Mouse (Mus musculus): ENCODE data around the gene 1700016H13Rik.
A peak's percentile ranks its signal among the peaks of the same experiment; 100 is the strongest.

The 1700016H13Rik gene

DNA sequence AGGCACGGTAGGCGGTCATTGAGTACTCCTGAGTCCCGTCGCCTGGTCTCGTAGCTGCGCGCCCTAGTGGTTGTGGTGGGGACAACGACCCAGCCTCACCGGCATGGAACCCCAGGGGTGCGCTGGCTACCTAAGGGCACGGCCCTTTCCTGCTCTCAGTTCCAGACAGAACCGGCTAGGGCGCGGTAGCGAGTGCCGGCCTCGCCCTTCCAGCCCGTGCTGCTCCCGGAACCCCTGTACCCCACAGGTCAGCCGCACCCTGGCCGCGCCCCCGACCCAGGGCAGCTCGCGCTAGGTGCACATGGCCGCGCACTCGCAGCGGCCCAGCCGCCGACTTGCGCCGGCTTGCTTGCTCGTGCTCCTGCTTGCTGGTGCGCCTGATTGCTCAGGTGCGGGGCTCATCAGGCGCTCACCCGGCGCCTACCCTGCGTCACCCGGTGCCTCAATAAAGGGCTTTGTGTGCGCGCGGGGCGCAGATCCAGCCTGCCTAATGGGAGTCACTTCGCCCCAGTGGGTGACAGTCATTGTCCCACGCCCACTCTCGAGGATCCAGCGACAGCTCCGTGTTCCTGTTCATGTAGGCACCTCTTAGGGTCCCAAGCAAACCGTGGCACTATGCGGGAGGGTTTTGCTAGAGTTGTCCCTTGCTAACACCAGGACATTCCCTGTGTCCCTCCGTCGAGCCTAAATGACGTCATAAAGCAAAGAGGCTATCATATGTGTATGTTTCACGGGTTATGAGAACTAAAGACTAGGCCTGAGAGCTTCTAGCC, at the start of gene 1700016H13Rik:
1700016H13Rik (minus strand) TSS at position 665 of the 773 bp plus-strand sequence.
- DNase-seq (ENCODE audit: low read depth, low spot score): peak; percentile 88

DNA sequence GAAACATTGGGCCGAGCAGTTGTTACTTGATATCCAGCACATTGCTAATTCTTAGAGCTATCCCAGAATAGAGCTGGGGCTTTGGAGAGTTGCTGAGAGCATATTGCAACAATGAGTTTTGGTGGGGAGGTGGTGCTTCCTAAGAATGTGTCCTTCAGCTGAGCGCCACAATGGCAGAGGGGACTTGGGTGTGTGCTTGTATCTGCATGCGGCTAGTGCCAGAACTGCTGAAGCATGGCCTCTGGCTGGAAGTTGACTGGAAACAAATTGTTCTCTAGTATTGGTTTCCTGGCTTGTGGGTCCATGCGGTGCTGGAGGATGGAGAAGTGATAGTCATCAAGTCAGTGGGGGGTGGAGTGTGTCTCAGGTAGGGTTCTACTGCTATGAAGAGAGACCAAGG, 49.5 kb upstream of the 1700016H13Rik start:
- DNase-seq (ENCODE audit: low read depth, low spot score): peak; percentile 71

DNA sequence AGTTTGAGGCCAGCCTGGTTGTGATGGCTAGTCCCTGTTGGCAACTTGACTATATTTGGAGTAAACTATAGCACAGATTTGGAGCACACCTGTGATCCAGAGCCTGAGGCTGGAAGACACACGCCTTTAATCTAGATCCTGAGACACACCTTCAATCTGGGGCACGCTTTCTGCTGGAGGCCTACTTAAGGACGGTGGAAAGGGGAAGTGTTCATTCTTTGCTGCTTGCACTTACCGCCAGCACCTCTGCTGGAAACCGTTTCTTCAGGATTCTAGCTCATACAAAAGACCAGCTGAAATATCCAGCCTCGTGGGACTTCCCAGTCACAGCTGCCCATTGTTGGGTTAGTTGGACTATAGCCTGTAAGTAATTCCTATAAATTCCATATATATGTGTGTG, 46.7 kb upstream of the 1700016H13Rik start:
- DNase-seq (ENCODE audit: low read depth, low spot score): no peak

DNA sequence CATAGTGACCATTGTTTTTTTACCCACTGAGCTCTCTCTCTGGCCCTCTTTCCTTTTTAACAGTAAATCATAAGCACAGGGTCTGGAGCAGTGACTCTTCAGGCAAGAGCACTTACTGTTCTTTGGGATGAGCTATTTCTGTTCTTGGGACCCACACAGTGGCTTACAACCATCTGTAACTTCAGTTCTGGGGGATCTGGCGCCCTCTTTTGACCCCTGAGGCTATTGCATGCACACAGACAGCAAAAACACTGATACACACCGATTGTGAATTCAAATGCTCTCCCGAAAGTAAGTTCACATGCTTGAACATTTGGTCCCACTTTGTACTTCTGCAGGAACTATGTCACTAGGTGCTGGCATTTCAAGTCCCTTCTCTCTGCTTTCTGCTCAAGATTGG, 45.7 kb upstream of the 1700016H13Rik start:
- peak; percentile 81 for DNase-seq (ENCODE audit: low read depth, low spot score)

DNA sequence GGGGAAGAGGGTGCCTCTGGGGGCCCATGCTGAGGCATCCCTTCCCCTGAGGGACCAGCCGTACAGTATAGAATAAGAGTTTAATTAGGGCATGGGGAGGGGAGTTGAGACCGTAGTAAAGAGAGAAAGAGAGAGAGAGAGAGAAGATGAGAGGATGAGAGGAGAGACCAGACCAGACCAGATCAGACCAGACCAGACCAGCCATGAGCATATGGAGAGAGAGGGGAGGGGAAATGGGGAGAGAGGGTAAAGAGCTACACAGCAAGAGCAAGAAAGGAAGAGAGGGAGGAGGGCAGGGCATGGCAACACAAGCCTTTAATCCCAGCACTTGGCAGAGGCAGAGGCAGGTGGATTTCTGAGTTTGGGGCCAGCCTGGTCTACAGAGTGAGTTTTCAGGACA, 44.9 kb upstream of the 1700016H13Rik start:
- peak; percentile 67 for DNase-seq (ENCODE audit: low read depth, low spot score)

DNA sequence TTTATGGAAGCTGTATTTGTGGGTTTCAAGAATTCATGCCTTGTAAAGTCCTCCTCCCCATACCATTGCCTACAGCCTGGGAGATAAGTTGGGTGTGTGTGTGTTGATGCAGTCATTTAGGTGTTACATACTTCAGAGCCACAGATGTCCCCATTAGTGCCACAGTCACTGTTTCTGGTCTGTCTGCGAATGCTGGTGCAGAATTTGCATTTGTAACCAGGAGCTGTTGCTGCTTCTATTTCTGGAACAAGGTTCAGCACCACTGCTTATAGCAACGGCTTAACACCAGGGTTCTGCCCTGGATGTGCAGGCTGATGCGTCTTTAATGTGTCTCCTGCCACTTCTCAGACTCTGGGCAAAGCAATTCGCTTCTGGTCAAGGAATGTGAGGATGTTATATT, 43.7 kb upstream of the 1700016H13Rik start:
- DNase-seq (ENCODE audit: low read depth, low spot score): no peak

DNA sequence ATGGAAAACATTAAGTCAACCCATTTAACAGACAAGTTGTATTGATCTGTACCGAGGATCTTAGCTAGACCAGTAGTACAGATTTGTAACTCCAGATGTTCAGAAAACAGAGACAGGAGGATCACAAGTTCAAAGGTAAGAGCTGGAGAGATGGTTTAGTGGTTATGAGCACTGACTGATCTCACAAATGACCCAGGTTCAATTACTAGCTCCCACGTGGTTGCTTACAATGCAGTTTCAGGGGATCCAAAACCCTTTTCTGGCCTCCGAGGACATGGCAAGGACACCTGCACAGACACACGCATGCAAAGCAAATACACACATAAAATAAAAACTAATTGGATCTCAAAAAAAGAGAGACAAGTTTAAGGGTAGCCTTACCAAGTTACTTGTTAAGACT, 42.8 kb upstream of the 1700016H13Rik start:
- DNase-seq (ENCODE audit: low read depth, low spot score): no peak

DNA sequence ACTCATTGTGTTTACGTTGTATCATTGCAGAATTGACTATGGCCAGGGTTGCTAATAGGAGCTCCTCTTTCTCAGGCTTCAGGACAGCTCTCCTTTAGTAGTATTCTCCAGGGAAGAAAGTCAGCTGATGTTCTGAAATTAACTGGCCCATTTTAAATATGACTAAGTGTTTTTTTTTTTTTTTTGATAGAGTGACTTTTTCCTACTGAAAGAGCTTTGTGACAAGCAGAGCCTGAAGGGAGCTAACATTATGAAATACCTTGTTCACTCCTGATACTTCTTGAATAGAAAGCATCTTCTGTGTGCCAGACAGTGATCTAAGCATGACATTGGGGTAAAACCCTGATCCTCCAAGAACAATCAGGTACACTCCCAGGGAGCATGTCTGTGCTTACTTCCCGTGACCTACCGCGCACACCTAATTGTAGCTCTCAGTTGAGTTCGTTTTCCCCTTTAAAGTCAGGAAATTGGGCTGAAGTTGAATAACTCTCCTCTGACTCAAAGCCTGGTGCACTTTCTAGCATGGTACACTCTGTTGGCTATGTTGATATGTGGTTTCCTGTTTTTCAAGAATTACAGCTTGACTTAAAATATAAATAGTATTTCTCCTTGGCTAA, 42.2 kb upstream of the 1700016H13Rik start:
- no peak for DNase-seq (ENCODE audit: low read depth, low spot score)

DNA sequence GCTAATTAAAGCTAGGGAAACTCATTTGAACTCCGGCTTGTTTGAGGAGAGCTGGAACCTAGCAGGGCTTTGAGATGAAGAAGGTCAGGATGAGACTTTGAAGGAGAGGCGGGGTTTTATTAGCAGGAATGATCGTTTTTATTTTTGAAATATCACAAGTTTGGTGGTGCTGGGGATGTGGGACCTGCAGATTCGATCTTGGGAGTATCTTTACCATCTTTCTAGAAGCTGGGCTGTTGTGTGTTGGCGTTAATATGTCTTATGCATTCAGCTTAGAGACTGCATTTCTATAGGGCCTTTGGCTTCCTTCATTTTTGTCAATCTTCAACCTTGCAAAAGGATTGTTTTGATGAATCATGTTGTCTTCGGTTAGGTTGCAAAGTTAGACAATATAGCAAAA, 38.3 kb upstream of the 1700016H13Rik start:
- DNase-seq (ENCODE audit: low read depth, low spot score): no peak

DNA sequence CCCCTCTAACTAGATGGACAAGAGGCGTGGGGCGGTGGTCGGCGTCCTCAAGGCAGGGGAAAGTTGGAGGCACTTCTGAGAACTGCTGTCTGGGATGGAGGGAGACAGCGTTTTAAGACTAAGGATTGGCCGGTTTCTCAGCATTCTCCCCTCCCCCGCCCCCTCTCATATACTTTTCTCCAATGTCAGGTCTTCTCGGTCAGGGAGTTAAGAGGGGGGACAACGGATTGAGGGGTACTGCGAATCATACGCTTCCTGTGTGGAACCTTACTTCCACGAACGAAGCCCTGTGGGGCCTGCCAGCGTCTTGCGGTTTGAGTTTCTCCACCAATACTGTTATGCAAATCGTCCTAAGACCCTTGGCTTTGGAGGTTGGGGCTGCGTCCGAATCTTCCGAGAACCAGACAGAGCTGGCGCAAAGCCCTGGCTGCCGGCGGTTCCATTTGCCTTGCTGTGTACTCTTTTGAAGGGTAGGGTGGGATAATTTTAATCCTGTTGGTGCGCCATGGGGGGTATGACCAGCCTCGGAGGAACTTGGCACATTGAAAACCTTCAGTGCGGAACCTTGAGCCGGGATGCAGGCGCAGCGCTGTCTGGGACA, 37.3 kb upstream of the 1700016H13Rik start:
- peak; percentile 96 for DNase-seq (ENCODE audit: low read depth, low spot score)

DNA sequence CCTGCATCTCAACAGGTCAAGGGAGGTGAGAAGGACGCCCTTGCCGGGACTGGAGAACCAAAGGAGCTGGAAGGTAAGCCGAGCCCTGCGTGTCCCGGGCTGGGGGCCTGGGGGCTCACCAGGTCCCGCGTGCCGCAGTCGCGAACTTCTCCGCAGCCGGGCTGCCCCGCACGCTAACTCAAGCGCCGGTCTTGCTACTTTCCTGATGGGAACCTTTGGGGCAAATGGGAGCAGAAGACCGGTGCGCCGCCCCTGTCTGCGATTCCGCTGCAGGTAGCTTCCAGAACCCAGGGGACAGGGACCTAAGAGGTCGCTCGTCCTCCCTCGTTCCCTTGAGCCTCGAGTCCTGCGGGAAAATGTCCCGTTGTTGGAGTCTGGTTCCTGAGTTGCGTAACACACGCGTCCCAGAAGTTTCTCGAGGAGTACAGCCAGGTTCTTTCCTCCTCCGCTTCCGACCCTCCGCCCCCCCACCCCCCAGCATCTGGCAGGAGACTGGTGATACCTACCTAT, 36.8 kb upstream of the 1700016H13Rik start:
- DNase-seq (ENCODE audit: low read depth, low spot score): peak; percentile 58

DNA sequence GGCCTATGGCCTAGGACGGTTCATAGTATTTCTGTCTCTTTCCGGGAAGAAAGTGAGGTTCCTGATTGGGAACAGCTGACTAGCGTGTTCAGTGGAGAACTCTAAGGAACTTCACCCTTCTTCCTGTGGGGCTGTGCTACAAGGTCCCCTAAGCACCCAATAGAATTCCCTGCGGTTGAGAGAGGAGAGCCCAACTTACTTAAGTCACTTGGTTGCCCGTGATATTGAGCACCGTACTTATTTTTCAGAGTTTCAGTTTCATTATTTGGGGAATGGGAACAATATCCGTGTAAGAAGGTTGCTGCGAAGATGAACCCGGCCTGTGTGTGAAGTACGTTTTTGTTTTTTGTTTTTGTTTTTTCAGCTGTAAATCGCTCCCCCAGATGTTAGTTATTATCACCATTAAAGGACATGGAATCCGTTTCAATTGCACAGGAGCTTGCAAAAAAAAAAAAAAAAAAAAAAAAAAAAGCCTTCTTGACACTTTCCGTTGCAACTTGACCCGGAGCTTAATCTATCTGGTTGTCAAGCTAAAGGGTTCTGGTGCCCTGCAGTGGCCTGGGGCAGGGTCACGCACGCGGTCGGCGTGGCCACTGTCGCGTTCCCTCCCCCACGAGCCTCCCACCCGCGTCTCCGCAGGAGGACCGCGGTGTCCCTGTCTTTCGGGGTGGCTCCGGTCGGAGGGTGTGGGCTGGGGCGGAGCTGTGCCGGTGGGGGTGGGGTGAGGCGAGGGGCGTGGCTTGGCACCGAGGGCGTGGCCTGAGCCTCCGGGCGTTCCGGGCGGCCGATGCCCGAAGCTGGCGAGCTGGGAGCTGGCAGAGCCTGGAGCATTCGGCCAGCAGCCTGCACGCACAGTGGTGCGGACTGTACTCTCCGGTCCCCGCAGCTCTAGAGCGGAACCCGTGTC, 36.1 kb upstream of the 1700016H13Rik start, which contains the start of gene Aff1:
Aff1 (plus strand) TSS at position 751 of the 907 bp plus-strand sequence.
- peak; percentile 92 for DNase-seq (ENCODE audit: low read depth, low spot score)

DNA sequence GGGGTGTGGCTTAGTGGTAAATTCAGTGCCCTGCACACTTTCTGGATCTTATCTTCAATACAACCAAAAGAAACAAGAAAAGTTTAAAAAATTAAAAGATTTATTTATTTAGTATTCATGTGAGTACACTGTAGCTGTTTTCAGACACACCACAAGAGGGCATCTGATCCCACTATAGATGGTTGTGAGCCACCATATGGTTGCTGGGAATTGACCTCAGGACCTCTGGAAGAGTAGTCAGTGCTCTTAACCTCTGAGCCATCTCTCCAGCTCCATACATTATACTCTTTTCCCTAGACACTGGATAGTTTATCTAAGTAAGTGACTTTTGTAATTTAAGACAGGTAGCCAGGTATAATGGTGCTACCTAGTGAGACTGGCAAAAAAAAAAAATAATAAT, 35.4 kb upstream of the 1700016H13Rik start:
- DNase-seq (ENCODE audit: low read depth, low spot score): no peak

DNA sequence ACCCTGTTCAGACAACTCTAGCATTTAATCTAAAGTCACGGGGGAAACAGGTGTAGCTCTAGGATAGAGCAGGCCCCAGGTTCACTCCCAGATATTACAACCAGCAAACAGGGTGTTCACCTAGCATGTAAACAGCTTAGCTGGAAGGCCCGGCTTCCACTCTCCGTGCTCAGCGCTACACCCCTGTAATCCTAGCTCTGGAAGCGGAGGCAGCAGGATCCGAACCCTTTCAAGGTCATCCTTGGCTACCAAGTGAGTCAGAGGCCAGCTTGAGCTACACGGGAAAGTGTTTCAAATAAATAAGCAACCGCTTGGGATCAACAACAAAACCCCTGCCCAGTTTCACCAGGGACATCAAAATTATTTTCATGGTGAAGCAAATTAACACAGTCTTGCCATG, 34.4 kb upstream of the 1700016H13Rik start:
- peak; percentile 53 for DNase-seq (ENCODE audit: low read depth, low spot score)

DNA sequence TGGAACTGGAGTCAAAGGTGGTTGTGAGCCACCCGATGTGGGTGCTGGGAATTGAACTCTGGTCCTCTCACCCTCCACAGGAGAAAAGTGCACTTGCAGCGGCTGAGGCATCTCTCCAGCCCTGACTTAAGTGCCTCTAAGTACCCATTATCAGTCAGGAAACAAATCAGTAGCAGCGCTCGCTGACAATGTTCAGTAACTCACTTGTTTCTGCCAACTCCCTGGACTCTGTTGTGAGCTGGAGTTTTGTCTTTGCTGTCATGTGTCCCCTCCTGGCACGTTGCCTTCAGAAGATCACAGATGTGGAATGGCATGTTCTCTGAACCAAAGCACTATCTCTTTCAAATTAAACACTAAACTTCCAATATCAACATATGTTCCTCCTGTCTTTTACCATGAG, 33.8 kb upstream of the 1700016H13Rik start:
- DNase-seq (ENCODE audit: low read depth, low spot score): no peak

DNA sequence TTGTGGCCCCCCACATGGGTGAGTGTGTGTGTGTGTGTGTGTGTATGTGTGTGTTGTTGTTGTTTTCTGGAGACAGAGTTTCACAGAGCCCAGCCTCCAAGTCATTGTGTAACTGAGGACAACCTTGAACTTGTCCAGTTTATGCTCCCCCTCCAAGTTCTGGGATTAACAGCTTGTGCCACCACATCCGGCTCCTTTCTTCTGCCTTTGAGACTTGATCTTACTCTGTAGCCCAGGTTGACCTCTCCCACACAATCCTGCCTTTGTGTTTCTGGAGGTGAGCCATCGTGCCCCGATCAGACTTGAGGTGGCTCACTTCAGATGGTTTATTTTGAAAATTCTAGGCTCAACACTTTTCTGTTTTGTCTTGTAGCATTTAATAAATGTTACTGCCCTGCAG, 26.0 kb upstream of the 1700016H13Rik start:
- no peak for DNase-seq (ENCODE audit: low read depth, low spot score)

DNA sequence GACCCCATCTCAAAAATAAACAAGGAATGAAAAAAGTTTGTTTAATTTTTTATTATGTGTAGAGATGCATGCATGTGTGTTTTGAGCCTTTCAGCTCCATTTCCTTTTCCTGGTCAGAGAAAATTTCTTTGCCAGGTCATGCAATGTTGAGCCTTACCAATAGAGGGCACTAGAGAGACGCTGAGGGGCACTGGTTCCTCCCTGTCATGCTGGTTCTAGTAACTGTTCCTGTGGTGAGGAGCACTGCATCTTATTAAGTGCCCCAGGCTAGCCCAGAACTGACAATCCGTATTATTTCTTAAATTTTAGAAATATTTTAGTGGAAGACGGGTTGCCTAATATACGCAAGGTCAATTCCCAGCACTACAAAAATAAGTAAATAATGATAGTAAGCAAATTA, 24.6 kb upstream of the 1700016H13Rik start:
- DNase-seq (ENCODE audit: low read depth, low spot score): peak; percentile 84

DNA sequence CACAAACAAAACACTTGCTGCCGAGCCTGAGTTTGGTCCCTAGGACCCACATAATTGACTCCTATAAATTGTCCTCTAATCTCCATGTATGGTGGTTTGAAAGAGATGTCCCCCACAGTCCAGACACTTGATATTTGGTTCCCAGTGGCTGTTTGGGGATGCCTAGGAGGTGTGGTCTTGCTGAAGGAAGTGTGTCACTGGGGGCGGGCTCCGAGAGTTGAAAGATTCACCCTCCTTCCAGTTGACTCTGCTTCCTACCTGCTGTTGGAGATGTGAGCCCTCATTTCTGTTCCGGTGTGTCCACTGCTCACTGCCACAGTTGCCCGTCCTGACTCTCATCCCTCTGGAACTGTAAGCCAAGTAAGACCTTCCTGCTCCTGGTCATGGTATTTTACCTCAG, 23.2 kb upstream of the 1700016H13Rik start:
- DNase-seq (ENCODE audit: low read depth, low spot score): peak; percentile 52

DNA sequence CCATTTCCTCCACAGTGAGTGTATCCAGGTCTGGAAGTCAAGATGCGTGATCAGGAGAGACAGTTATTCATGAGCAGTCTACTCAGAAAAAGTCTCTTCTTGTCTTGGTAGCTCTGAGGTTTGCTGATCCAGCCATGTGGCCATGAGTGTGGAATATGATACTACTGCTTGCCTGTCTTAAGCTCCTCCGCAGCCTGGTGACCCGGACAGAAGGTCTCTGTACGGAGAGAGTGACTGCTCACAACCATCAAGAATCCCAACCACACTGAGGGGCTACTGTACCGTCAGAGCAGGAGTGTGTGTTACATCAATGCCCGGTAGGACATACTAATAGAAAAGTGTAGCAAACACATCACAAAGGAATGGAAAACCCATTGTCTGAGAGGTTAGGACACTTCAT, 22.1 kb upstream of the 1700016H13Rik start:
- no peak for DNase-seq (ENCODE audit: low read depth, low spot score)

DNA sequence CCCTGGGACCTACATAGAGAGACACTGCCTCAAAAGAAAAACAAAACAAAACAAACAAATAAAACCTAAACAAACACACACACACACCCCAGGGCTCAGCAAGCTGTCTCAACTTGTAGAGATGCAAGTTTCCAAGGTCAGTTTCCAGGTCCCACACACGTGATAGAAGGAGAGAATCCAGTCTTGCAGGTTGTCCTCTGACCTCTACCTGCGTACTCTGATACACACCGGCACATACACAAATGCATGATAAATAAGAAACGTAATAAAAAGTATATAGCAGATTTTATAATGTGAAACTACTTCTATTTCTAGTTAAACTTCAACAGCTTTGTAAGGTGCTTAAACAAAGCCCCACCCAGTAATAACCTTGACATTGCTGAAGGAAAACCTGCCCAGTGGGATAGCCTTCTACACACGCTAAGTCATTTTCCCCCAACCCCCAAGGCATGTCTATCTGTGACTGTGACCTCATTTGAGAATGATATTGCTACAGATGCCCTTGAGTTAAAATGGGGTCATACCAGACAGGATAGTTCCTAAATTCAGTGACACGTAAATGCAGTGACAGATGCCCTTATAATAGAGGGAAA, 20.6 kb upstream of the 1700016H13Rik start:
- no peak for DNase-seq (ENCODE audit: low read depth, low spot score)

DNA sequence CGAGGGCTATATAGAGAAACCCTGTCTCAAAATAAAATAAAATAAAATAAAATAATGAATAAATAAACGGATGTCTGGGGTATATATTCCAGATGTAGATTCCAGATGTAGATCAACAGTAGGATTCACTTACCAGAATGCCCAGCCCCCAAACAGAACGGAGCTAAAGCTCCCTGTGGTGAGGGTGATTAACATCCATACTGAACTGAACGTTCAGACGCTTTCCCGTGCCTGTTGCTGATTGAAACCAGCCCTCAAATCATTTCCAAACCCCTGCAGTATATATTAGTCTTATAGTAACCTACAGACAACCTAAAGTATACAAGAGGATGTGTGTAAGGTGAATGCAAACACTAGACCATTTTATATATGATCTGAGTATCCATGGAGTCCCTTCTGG, 18.7 kb upstream of the 1700016H13Rik start:
- DNase-seq (ENCODE audit: low read depth, low spot score): peak; percentile 47
